Mouse (Mus musculus): ENCODE data around the gene Creb5. TPM values are rescaled to one million over a fixed set of nuclear protein-coding genes. Genes with fewer than 3 reads are reported as not detected.

Gene Creb5
- polyA plus RNA-seq, 1 experiment from 2014 or later: 0.20 TPM

DNA sequence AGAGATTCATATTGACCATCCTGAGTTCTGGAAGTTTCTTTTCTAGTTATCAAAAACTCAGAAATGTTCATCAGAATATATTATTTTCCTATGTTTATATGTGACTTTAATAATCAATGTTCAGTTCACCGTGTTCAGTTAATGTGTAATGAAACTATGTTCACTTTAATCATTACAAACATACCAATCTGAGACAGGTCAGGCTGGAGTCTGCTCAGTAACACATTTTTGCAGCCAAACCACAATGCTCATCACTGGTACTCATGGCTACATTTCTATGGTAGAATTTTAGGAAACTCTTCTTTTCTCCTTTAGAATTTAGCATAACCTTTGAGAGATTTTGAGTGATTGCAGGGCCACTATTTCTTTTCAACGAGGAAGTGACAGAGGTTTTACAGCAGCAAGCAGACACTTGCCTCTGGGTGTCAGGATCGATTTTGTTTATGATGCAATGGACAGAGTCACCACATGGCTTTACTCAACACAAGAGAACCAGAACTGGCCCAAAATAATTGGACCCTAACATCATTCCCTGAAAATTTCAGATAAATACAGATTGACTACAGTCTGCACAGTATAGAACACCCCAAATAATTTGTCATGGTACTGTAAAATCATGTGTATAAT lies 87.4 kb downstream of the Creb5 start:
- WGBS (ENCODE audit: insufficient replicate concordance): 38% methylated on average over 3 of the region's 3 CpGs

DNA sequence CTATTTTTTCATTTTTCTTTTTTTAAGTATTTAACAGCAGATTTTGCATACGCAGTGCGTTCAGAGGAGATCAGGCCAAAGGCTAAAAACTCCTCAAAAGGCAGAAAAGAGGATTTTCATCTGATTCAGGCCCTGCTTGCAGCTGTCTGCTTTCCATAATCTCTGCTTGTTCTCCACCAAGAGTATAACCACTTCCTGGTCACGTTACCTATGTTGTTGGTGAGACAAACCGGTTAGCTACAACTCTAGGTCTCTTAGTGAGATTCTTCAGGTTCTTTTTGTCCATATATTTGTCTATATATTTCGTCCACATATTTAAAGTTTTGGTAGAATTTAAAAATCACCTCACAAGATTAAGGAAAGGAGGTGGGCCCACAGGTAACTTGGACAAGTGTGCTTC lies 102.2 kb downstream of the Creb5 start:
- H3K27me3 ChIP-seq (ENCODE audit: insufficient read depth, low read length): no peaks in the 10 kb centered on the region
- no peaks in the 10 kb centered on the region for H3K4me1 ChIP-seq (ENCODE audit: insufficient read depth)
- WGBS (ENCODE audit: insufficient replicate concordance): 72% methylated on average over 5 of the region's 5 CpGs
- H3K27ac ChIP-seq (ENCODE audit: low read depth): no peak overlapping the region
- no peak for ATAC-seq
- no peak overlapping the region for H3K9ac ChIP-seq (replicated peaks)
- DNase-seq: no peak
- no peak overlapping the region for H3K4me2 ChIP-seq (ENCODE audit: low read depth, low read length)
- no peak for TF ChIP-seq CTCF (IDR thresholded peaks at IDR 0.05; ENCODE audit: low read depth)
- no peak for TF ChIP-seq EP300 (IDR thresholded peaks at IDR 0.05; ENCODE audit: low read depth)
- no peaks in the 10 kb centered on the region for H3K9me3 ChIP-seq (ENCODE audit: low read length)
- H3K4me3 ChIP-seq (ENCODE audit: low read depth, low read length): no peak overlapping the region
- no peaks in the 10 kb centered on the region for H3K36me3 ChIP-seq (replicated peaks; ENCODE audit: insufficient read depth, low read length)

More for the DNA sequence above, 87.4 kb downstream of the Creb5 start:
- no peaks in the 10 kb centered on the region for H3K36me3 ChIP-seq (replicated peaks; ENCODE audit: insufficient read depth, low read length)
- H3K4me2 ChIP-seq (ENCODE audit: low read depth, low read length): no peak overlapping the region
- peaks cover 11% of the 10 kb centered on the region; the same call in 1 of the 2 replicates for H3K4me1 ChIP-seq (ENCODE audit: insufficient read depth)
- TF ChIP-seq CTCF (IDR thresholded peaks at IDR 0.05; ENCODE audit: low read depth) (no peak), EP300 (IDR thresholded peaks at IDR 0.05; ENCODE audit: low read depth) (no peak)
- no peak overlapping the region for H3K27ac ChIP-seq (ENCODE audit: low read depth)
- H3K9me3 ChIP-seq (ENCODE audit: low read length): no peaks in the 10 kb centered on the region
- no peaks in the 10 kb centered on the region for H3K27me3 ChIP-seq (ENCODE audit: insufficient read depth, low read length)
- no peak overlapping the region for H3K4me3 ChIP-seq (ENCODE audit: low read depth, low read length)
- ATAC-seq: peak; percentile 86
- DNase-seq: no peak
- H3K9ac ChIP-seq (replicated peaks): no peak overlapping the region

DNA sequence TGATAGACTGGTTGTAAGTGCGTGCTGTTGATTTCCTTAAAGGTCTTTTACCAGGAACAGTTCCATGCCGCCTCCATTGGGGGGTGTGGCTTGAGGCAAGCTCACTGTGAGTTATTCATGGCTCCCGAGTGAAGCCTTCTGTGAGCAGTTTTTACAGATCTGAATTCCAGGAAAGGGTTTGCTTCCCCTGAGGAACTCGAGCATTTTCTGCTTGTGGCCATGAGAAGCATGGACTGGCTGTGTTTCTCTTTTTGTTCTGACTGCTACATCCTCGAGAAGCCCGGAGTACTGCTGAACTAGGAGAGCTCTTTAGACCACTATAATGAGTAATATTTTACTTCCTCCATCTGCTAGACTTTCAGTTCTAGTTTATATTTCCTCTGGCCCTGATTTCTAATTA lies 103.3 kb downstream of the Creb5 start:
- no peak for DNase-seq

DNA sequence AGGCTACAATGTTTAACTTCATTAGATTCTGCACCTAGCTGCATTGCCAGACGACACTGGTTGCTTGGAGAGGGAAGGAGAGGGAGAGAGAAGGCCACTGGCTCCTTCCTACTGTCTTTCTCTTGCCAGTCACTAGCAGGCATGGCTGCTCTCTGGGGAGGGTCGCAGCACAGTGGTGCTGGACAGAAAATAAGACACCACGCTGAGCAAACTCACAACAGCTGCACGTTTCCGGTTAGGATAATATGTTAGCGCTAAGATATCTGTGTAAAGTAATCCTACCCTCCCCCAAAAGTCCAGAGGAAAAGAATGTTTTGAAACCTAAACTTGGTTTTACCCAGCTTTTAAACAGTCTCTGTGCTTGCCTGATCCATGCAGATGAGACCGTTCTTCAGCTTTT lies 107.0 kb downstream of the Creb5 start:
- H3K4me2 ChIP-seq (ENCODE audit: low read depth, low read length): no peak overlapping the region
- no peak overlapping the region for H3K27ac ChIP-seq (ENCODE audit: low read depth)
- TF ChIP-seq EP300 (IDR thresholded peaks at IDR 0.05; ENCODE audit: low read depth) (no peak), CTCF (IDR thresholded peaks at IDR 0.05; ENCODE audit: low read depth) (no peak)
- no peaks in the 10 kb centered on the region for H3K36me3 ChIP-seq (replicated peaks; ENCODE audit: insufficient read depth, low read length)
- DNase-seq (no peak), ATAC-seq (no peak)
- no peak overlapping the region for H3K9ac ChIP-seq (replicated peaks)
- 0 out of 2 replicates have a peak, but pooled peaks cover 3% of the 10 kb centered on the region for H3K4me1 ChIP-seq (ENCODE audit: insufficient read depth)
- no peaks in the 10 kb centered on the region for H3K9me3 ChIP-seq (ENCODE audit: low read length)
- H3K4me3 ChIP-seq (ENCODE audit: low read depth, low read length): no peak overlapping the region
- 48% methylated on average over 7 of the region's 7 CpGs for WGBS (ENCODE audit: insufficient replicate concordance)
- no peaks in the 10 kb centered on the region for H3K27me3 ChIP-seq (ENCODE audit: insufficient read depth, low read length)

More for the DNA sequence above, 103.3 kb downstream of the Creb5 start:
- ATAC-seq: no peak
- Histone ChIP-seq H3K4me1 (ENCODE audit: insufficient read depth) (no peaks in the 10 kb centered on the region), H3K27me3 (ENCODE audit: insufficient read depth, low read length) (no peaks in the 10 kb centered on the region), H3K4me3 (ENCODE audit: low read depth, low read length) (no peak overlapping the region), H3K9me3 (ENCODE audit: low read length) (no peaks in the 10 kb centered on the region), H3K36me3 (replicated peaks; ENCODE audit: insufficient read depth, low read length) (no peaks in the 10 kb centered on the region), H3K9ac (replicated peaks) (no peak overlapping the region), H3K4me2 (ENCODE audit: low read depth, low read length) (no peak overlapping the region), H3K27ac (ENCODE audit: low read depth) (no peak overlapping the region)
- WGBS (ENCODE audit: insufficient replicate concordance): 16% methylated on average over 6 of the region's 6 CpGs
- no peak for TF ChIP-seq EP300 (IDR thresholded peaks at IDR 0.05; ENCODE audit: low read depth)
- no peak for TF ChIP-seq CTCF (IDR thresholded peaks at IDR 0.05; ENCODE audit: low read depth)

DNA sequence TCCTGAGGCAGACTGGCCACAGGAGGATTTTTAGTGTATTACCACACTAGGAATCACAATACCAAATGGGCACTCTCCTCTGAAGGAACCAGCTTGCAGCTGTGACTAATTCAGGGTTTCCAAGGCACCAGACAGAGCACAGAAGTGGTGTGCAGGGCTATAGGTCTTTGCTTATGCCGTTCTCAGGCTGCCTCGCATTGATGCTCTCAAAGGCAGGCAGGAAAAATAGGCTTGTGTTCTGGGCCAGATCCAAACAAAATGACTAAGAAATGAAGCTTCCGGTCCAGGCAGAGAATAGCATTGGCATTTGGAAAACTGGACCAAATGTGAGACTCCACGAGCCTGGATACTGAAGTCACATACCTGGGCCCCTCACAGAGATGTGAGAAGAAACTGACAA lies 108.1 kb downstream of the Creb5 start:
- Histone ChIP-seq H3K36me3 (replicated peaks; ENCODE audit: insufficient read depth, low read length) (no peaks in the 10 kb centered on the region), H3K27ac (ENCODE audit: low read depth) (no peak overlapping the region), H3K9me3 (ENCODE audit: low read length) (no peaks in the 10 kb centered on the region), H3K4me2 (ENCODE audit: low read depth, low read length) (no peak overlapping the region), H3K4me1 (ENCODE audit: insufficient read depth) (0 out of 2 replicates have a peak, but pooled peaks cover 3% of the 10 kb centered on the region), H3K9ac (replicated peaks) (no peak overlapping the region), H3K27me3 (ENCODE audit: insufficient read depth, low read length) (no peaks in the 10 kb centered on the region), H3K4me3 (ENCODE audit: low read depth, low read length) (no peak overlapping the region)
- 74% methylated on average over 4 of the region's 4 CpGs for WGBS (ENCODE audit: insufficient replicate concordance)
- DNase-seq: no peak
- no peak for ATAC-seq
- TF ChIP-seq CTCF (IDR thresholded peaks at IDR 0.05; ENCODE audit: low read depth) (no peak), EP300 (IDR thresholded peaks at IDR 0.05; ENCODE audit: low read depth) (no peak)

DNA sequence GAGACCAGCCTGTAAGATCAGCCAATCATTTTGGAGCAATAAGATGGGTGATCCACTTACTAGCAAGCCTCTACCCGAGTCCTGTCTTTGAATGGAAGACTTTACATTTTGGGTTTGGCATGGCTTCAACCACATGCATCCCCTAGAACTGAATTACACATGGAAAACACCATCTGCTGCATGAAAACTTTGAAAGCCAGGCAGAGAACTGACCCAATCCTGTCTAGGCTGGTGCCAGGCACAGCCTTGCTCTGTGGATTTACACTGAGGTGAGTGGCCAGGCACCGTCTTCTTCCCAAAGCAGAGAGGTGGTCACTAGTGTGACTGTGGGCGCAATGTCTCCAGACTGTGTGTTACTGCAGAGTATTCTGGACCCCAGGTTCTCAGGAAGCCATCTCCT lies 109.4 kb downstream of the Creb5 start:
- no peak for DNase-seq
- H3K27ac ChIP-seq (ENCODE audit: low read depth): no peak overlapping the region
- H3K9ac ChIP-seq (replicated peaks): no peak overlapping the region
- TF ChIP-seq EP300 (IDR thresholded peaks at IDR 0.05; ENCODE audit: low read depth) (no peak), CTCF (IDR thresholded peaks at IDR 0.05; ENCODE audit: low read depth) (no peak)
- no peaks in the 10 kb centered on the region for H3K27me3 ChIP-seq (ENCODE audit: insufficient read depth, low read length)
- no peaks in the 10 kb centered on the region for H3K36me3 ChIP-seq (replicated peaks; ENCODE audit: insufficient read depth, low read length)
- no peaks in the 10 kb centered on the region for H3K9me3 ChIP-seq (ENCODE audit: low read length)
- ATAC-seq: no peak
- no peak overlapping the region for H3K4me2 ChIP-seq (ENCODE audit: low read depth, low read length)
- H3K4me3 ChIP-seq (ENCODE audit: low read depth, low read length): no peak overlapping the region
- H3K4me1 ChIP-seq (ENCODE audit: insufficient read depth): 0 out of 2 replicates have a peak, but pooled peaks cover 3% of the 10 kb centered on the region
- 74% methylated on average over 3 of the region's 3 CpGs for WGBS (ENCODE audit: insufficient replicate concordance)
